In the genomic region with DNA sequence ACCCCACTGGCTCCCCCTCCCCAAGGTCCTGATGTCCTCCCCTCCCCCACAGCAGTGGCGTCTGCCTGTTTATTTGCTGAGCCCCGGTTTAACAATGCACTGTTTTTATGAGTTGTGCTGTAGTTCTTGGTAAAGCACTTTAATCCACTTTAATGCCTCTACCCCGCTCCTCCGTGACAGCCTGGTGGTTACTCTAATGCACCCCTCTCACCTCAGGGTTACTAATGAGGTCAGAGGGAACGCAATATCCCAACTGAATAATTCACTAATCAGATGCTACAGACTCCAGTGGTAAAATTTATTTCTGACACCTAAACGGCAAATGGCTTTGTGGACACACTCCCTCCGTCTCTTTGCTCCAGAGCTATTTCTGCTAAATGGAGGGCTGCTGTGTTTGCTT, we compare ENCODE assay signal across 27 mouse cellular contexts.
A peak's percentile ranks its signal among the peaks of the same experiment; 100 is the strongest.
DNase-seq lines count a peak whose midpoint lies in the region; ATAC-seq lines count a peak whose summit lies in the region.
"Had no signal": no experiment of that assay in that cellular context is flagged by ENCODE, and none has a peak within 500 bp of the region (broad histone marks: within the 10 kb centered on the region; RNA-seq: fewer than 3 reads in every experiment).

No protein-coding gene starts in this region.

- no peak overlapping the region for H3K4me3 ChIP-seq in forebrain, embryonic 13.5 days
- H3K4me3 ChIP-seq in forebrain, embryonic 14.5 days (ENCODE audit: low read depth, low read length), result no peak overlapping the region
- H3K4me3 ChIP-seq in midbrain, embryonic 14.5 days (replicated peaks; ENCODE audit: low read depth, low read length), result no peak overlapping the region
- H3K4me3 ChIP-seq in midbrain, embryonic 10.5 days, result no peak overlapping the region
- no peak overlapping the region for H3K4me3 ChIP-seq in midbrain, embryonic 16.5 days (ENCODE audit: low read depth, low read length)
- H3K4me3 ChIP-seq in midbrain, embryonic 13.5 days (replicated peaks), result no peak overlapping the region
- no peak overlapping the region for H3K4me3 ChIP-seq in neural tube, embryonic 13.5 days
- no peak overlapping the region for H3K4me3 ChIP-seq in neural tube, embryonic 15.5 days (replicated peaks)
- H3K4me3 ChIP-seq: embryonic facial prominence, embryonic 13.5 days; embryonic facial prominence, embryonic 15.5 days; erythroblast, embryonic 14.5 days; forebrain, embryonic 10.5 days; forebrain, embryonic 15.5 days had no signal

- H3K9me3 ChIP-seq in forebrain, embryonic 13.5 days (replicated peaks), result no peaks in the 10 kb centered on the region
- H3K9me3 ChIP-seq in forebrain, embryonic 14.5 days (replicated peaks; ENCODE audit: control insufficient read depth, low read length), result no peaks in the 10 kb centered on the region
- H3K9me3 ChIP-seq in midbrain, embryonic 14.5 days (ENCODE audit: control insufficient read depth, low read length), result no peaks in the 10 kb centered on the region
- no peaks in the 10 kb centered on the region for H3K9me3 ChIP-seq in midbrain, embryonic 10.5 days (replicated peaks)
- H3K9me3 ChIP-seq in midbrain, embryonic 16.5 days (replicated peaks; ENCODE audit: control insufficient read depth, low read length, poor library complexity, severe bottlenecking), result no peaks in the 10 kb centered on the region
- H3K9me3 ChIP-seq in midbrain, embryonic 13.5 days, result no peaks in the 10 kb centered on the region
- no peaks in the 10 kb centered on the region for H3K9me3 ChIP-seq in neural tube, embryonic 13.5 days
- H3K9me3 ChIP-seq in neural tube, embryonic 15.5 days (replicated peaks), result no peaks in the 10 kb centered on the region
- H3K9me3 ChIP-seq: embryonic facial prominence, embryonic 13.5 days; embryonic facial prominence, embryonic 15.5 days; forebrain, embryonic 10.5 days; forebrain, embryonic 15.5 days; G1E had no signal

- peak; percentile 33; the same call in 1 of the 2 replicates for ATAC-seq in forebrain, embryonic 13.5 days
- no peak for ATAC-seq in forebrain, embryonic 14.5 days
- no peak for ATAC-seq in midbrain, embryonic 14.5 days (ENCODE audit: low FRiP score, low TSS enrichment)
- ATAC-seq in midbrain, embryonic 16.5 days, result 0 out of 2 replicates have a peak, but pooled peaks have one; percentile 32
- ATAC-seq in midbrain, embryonic 13.5 days, result no peak
- peak; percentile 61; the same call in 1 of the 2 replicates for ATAC-seq in neural tube, embryonic 13.5 days (ENCODE audit: low read depth)
- ATAC-seq in neural tube, embryonic 15.5 days (ENCODE audit: low FRiP score), result no peak
- ATAC-seq: activated CD4-positive, CD25-positive, alpha-beta regulatory T cell, adult 4 months; CD4-positive, CD25-positive, alpha-beta regulatory T cell, adult 4 months; forebrain, embryonic 15.5 days; Patski had no signal

- DNase-seq in forebrain, embryonic 14.5 days (ENCODE audit: low spot score), result no peak
- peak; percentile 16 for DNase-seq in midbrain, embryonic 14.5 days
- DNase-seq in midbrain, embryonic 10.5 days (ENCODE audit: low spot score), result no peak
- DNase-seq: adrenal gland, adult 8-10 months; adrenal gland, postnatal 14 days; adrenal gland, postnatal 36 days; B cell, adult 2 months; cerebellum, adult 11-12 months; cerebellum, adult 2 months; cerebellum, adult 9-10 months; cerebellum, postnatal 10 days; cerebellum, postnatal 36 days; embryo, embryonic 11 days had no signal

- no peaks in the 10 kb centered on the region for H3K36me3 ChIP-seq in forebrain, embryonic 13.5 days (ENCODE audit: poor library complexity, severe bottlenecking)
- H3K36me3 ChIP-seq in forebrain, embryonic 14.5 days (ENCODE audit: control insufficient read depth, insufficient read depth, low read length), result no peaks in the 10 kb centered on the region
- no peaks in the 10 kb centered on the region for H3K36me3 ChIP-seq in midbrain, embryonic 14.5 days (ENCODE audit: control insufficient read depth, insufficient read depth, low read length)
- H3K36me3 ChIP-seq in midbrain, embryonic 10.5 days, result no peaks in the 10 kb centered on the region
- no peaks in the 10 kb centered on the region for H3K36me3 ChIP-seq in midbrain, embryonic 16.5 days (ENCODE audit: control insufficient read depth, insufficient read depth, low read length)
- H3K36me3 ChIP-seq in midbrain, embryonic 13.5 days, result no peaks in the 10 kb centered on the region
- no peaks in the 10 kb centered on the region for H3K36me3 ChIP-seq in neural tube, embryonic 13.5 days
- H3K36me3 ChIP-seq in neural tube, embryonic 15.5 days, result no peaks in the 10 kb centered on the region
- H3K36me3 ChIP-seq: embryonic facial prominence, embryonic 13.5 days; embryonic facial prominence, embryonic 15.5 days; forebrain, embryonic 10.5 days; forebrain, embryonic 15.5 days; G1E had no signal

- H3K9ac ChIP-seq in forebrain, embryonic 13.5 days, result no peak overlapping the region
- H3K9ac ChIP-seq in forebrain, embryonic 14.5 days (ENCODE audit: low read length), result no peak overlapping the region
- no peak overlapping the region for H3K9ac ChIP-seq in midbrain, embryonic 14.5 days (replicated peaks; ENCODE audit: low read length)
- H3K9ac ChIP-seq in midbrain, embryonic 16.5 days (ENCODE audit: low read depth, low read length), result no peak overlapping the region
- no peak overlapping the region for H3K9ac ChIP-seq in midbrain, embryonic 13.5 days (replicated peaks)
- H3K9ac ChIP-seq in neural tube, embryonic 13.5 days, result no peak overlapping the region
- no peak overlapping the region for H3K9ac ChIP-seq in neural tube, embryonic 15.5 days (replicated peaks)
- H3K9ac ChIP-seq: embryonic facial prominence, embryonic 13.5 days; embryonic facial prominence, embryonic 15.5 days; forebrain, embryonic 15.5 days had no signal

- H3K4me1 ChIP-seq in forebrain, embryonic 13.5 days, result peaks cover 21% of the 10 kb centered on the region
- peaks cover 3% of the 10 kb centered on the region for H3K4me1 ChIP-seq in forebrain, embryonic 14.5 days (ENCODE audit: control insufficient read depth, insufficient read depth, low read length)
- peaks cover 8% of the 10 kb centered on the region; the same call in 1 of the 2 replicates for H3K4me1 ChIP-seq in midbrain, embryonic 14.5 days (ENCODE audit: control insufficient read depth, insufficient read depth, low read length)
- H3K4me1 ChIP-seq in midbrain, embryonic 10.5 days, result peaks cover 28% of the 10 kb centered on the region
- H3K4me1 ChIP-seq in midbrain, embryonic 16.5 days (ENCODE audit: control insufficient read depth, insufficient read depth, low read length), result no peaks in the 10 kb centered on the region
- H3K4me1 ChIP-seq in midbrain, embryonic 13.5 days (replicated peaks), result peaks cover 25% of the 10 kb centered on the region
- peaks cover 24% of the 10 kb centered on the region for H3K4me1 ChIP-seq in neural tube, embryonic 13.5 days (replicated peaks)
- peaks cover 10% of the 10 kb centered on the region; the same call in 1 of the 2 replicates for H3K4me1 ChIP-seq in neural tube, embryonic 15.5 days
- H3K4me1 ChIP-seq: embryonic facial prominence, embryonic 13.5 days; embryonic facial prominence, embryonic 15.5 days had no signal

- no peak overlapping the region for H3K4me2 ChIP-seq in forebrain, embryonic 13.5 days
- H3K4me2 ChIP-seq in forebrain, embryonic 14.5 days (ENCODE audit: low read length), result no peak overlapping the region
- no peak overlapping the region for H3K4me2 ChIP-seq in midbrain, embryonic 14.5 days (ENCODE audit: low read length)
- H3K4me2 ChIP-seq in midbrain, embryonic 16.5 days (ENCODE audit: low read length), result no peak overlapping the region
- no peak overlapping the region for H3K4me2 ChIP-seq in midbrain, embryonic 13.5 days (replicated peaks)
- H3K4me2 ChIP-seq in neural tube, embryonic 13.5 days, result no peak overlapping the region
- no peak overlapping the region for H3K4me2 ChIP-seq in neural tube, embryonic 15.5 days
- H3K4me2 ChIP-seq: embryonic facial prominence, embryonic 13.5 days; embryonic facial prominence, embryonic 15.5 days; forebrain, embryonic 15.5 days had no signal

- no peak overlapping the region for H3K27ac ChIP-seq in forebrain, embryonic 13.5 days
- no peak overlapping the region for H3K27ac ChIP-seq in forebrain, embryonic 14.5 days (ENCODE audit: low read depth, low read length)
- no peak overlapping the region for H3K27ac ChIP-seq in midbrain, embryonic 14.5 days (replicated peaks; ENCODE audit: low read depth, low read length)
- no peak overlapping the region for H3K27ac ChIP-seq in midbrain, embryonic 10.5 days (replicated peaks)
- H3K27ac ChIP-seq in midbrain, embryonic 16.5 days (ENCODE audit: low read length), result no peak overlapping the region
- no peak overlapping the region for H3K27ac ChIP-seq in midbrain, embryonic 13.5 days
- no peak overlapping the region for H3K27ac ChIP-seq in neural tube, embryonic 13.5 days (replicated peaks)
- no peak overlapping the region for H3K27ac ChIP-seq in neural tube, embryonic 15.5 days (replicated peaks)
- H3K27ac ChIP-seq: embryonic facial prominence, embryonic 13.5 days; embryonic facial prominence, embryonic 15.5 days; forebrain, embryonic 10.5 days; forebrain, embryonic 15.5 days had no signal

- WGBS in forebrain, embryonic 13.5 days, result 20% methylated on average over 7 of the region's 7 CpGs
- WGBS in forebrain, embryonic 14.5 days, result 23% methylated on average over 7 of the region's 7 CpGs
- 15% methylated on average over 7 of the region's 7 CpGs for WGBS in midbrain, embryonic 14.5 days
- 29% methylated on average over 7 of the region's 7 CpGs for WGBS in midbrain, embryonic 10.5 days
- 16% methylated on average over 7 of the region's 7 CpGs for WGBS in midbrain, embryonic 16.5 days
- 20% methylated on average over 7 of the region's 7 CpGs for WGBS in midbrain, embryonic 13.5 days
- 11% methylated on average over 7 of the region's 7 CpGs for WGBS in neural tube, embryonic 13.5 days
- WGBS in neural tube, embryonic 15.5 days, result 10% methylated on average over 7 of the region's 7 CpGs

- H3K27me3 ChIP-seq in forebrain, embryonic 13.5 days, result no peaks in the 10 kb centered on the region
- no peaks in the 10 kb centered on the region for H3K27me3 ChIP-seq in forebrain, embryonic 14.5 days (replicated peaks; ENCODE audit: control insufficient read depth, insufficient read depth, low read length)
- H3K27me3 ChIP-seq in midbrain, embryonic 14.5 days (ENCODE audit: control insufficient read depth, insufficient read depth, low read length), result no peaks in the 10 kb centered on the region
- peaks cover 18% of the 10 kb centered on the region for H3K27me3 ChIP-seq in midbrain, embryonic 10.5 days (ENCODE audit: low read depth, poor library complexity, severe bottlenecking)
- no peaks in the 10 kb centered on the region for H3K27me3 ChIP-seq in midbrain, embryonic 16.5 days (ENCODE audit: control insufficient read depth, insufficient read depth, low read depth, low read length)
- H3K27me3 ChIP-seq in midbrain, embryonic 13.5 days, result 0 out of 2 replicates have a peak, but pooled peaks cover 4% of the 10 kb centered on the region
- H3K27me3 ChIP-seq in neural tube, embryonic 13.5 days, result no peaks in the 10 kb centered on the region
- no peaks in the 10 kb centered on the region for H3K27me3 ChIP-seq in neural tube, embryonic 15.5 days (replicated peaks)
- H3K27me3 ChIP-seq: forebrain, embryonic 15.5 days; Patski had no signal

Comparison
In these comparisons a context has a peak if more than half of its experiments do, and no peak if none do; other contexts are left out.
1. ATAC-seq: peak in forebrain, embryonic 13.5 days (single experiment), midbrain, embryonic 16.5 days (single experiment) and neural tube, embryonic 13.5 days (single experiment); none in forebrain, embryonic 14.5 days (single experiment), midbrain, embryonic 14.5 days (single experiment), midbrain, embryonic 13.5 days (single experiment) and neural tube, embryonic 15.5 days (single experiment).